Mouse (Mus musculus): Measurements from ENCODE around the gene Casp4.

The Casp4 gene

GRCm38 (mm10) chr9:5308561-5308960, at the start of gene Casp4:
Gene Casp4 (plus strand): TSS chr9:5308828.
- in situ Hi-C loops (cut with MboI) = no loop called here

GRCm38 (mm10) chr9:5263951-5264475, 44.6 kb upstream of the Casp4 start:
- in situ Hi-C loops (cut with MboI) = no loop called here

GRCm38 (mm10) chr9:5270274-5270673, 38.4 kb upstream of the Casp4 start:
- in situ Hi-C loops (cut with MboI) = no loop called here

- in situ Hi-C loops (cut with MboI) = no loop called here
Observed at GRCm38 (mm10) chr9:5270884-5271283, 37.7 kb upstream of the Casp4 start.

GRCm38 (mm10) chr9:5271334-5271845, 37.2 kb upstream of the Casp4 start:
- in situ Hi-C loops (cut with MboI) = no loop called here

- in situ Hi-C loops (cut with MboI) = no loop called here
Observed at GRCm38 (mm10) chr9:5286071-5286470, 22.6 kb upstream of the Casp4 start.

GRCm38 (mm10) chr9:5286597-5286996, 22.0 kb upstream of the Casp4 start:
- in situ Hi-C loops (cut with MboI) = no loop called here

- in situ Hi-C loops (cut with MboI) = no loop called here
Observed at GRCm38 (mm10) chr9:5296354-5297237, 12.0 kb upstream of the Casp4 start.

- in situ Hi-C loops (cut with MboI) = no loop called here
Observed at GRCm38 (mm10) chr9:5298329-5299131, 10.1 kb upstream of the Casp4 start, which contains the start of gene Casp1. Gene Casp1 (plus strand): TSS chr9:5298517.

- in situ Hi-C loops (cut with MboI) = no loop called here
Observed at GRCm38 (mm10) chr9:5299132-5299381, 9.6 kb upstream of the Casp4 start.

- in situ Hi-C loops (cut with MboI) = no loop called here
Observed at GRCm38 (mm10) chr9:5310112-5310511, 1.5 kb downstream of the Casp4 start.

- in situ Hi-C loops (cut with MboI) = no loop called here
Observed at GRCm38 (mm10) chr9:5311435-5311834, 2.8 kb downstream of the Casp4 start.

GRCm38 (mm10) chr9:5328204-5328603, 19.6 kb downstream of the Casp4 start:
- in situ Hi-C loops (cut with MboI) = no loop called here

GRCm38 (mm10) chr9:5332441-5332840, 23.8 kb downstream of the Casp4 start:
- in situ Hi-C loops (cut with MboI) = no loop called here

- in situ Hi-C loops (cut with MboI) = no loop called here
Observed at GRCm38 (mm10) chr9:5333422-5333821, 24.8 kb downstream of the Casp4 start.

GRCm38 (mm10) chr9:5343092-5343491, 34.5 kb downstream of the Casp4 start:
- in situ Hi-C loops (cut with MboI) = no loop called here

GRCm38 (mm10) chr9:5344090-5344489, 35.5 kb downstream of the Casp4 start:
- in situ Hi-C loops (cut with MboI) = no loop called here

GRCm38 (mm10) chr9:5345291-5345898, 36.8 kb downstream of the Casp4 start, which contains the start of gene Casp12:
Gene Casp12 (plus strand): TSS chr9:5345430.
- in situ Hi-C loops (cut with MboI) = no loop called here

GRCm38 (mm10) chr9:5347381-5347780, 38.8 kb downstream of the Casp4 start:
- in situ Hi-C loops (cut with MboI) = no loop called here

GRCm38 (mm10) chr9:5353673-5354072, 45.0 kb downstream of the Casp4 start:
- in situ Hi-C loops (cut with MboI) = no loop called here

- in situ Hi-C loops (cut with MboI) = no loop called here
Observed at GRCm38 (mm10) chr9:5356801-5357200, 48.2 kb downstream of the Casp4 start.
